Mouse (Mus musculus): ENCODE measurements around the gene Igf1r. TPM values are rescaled to one million over a fixed set of nuclear protein-coding genes. Genes with fewer than 3 reads are reported as not detected.

The Igf1r gene
- total RNA-seq, 2 experiments from 2014 or later: 8.0 to 8.3 TPM

DNA sequence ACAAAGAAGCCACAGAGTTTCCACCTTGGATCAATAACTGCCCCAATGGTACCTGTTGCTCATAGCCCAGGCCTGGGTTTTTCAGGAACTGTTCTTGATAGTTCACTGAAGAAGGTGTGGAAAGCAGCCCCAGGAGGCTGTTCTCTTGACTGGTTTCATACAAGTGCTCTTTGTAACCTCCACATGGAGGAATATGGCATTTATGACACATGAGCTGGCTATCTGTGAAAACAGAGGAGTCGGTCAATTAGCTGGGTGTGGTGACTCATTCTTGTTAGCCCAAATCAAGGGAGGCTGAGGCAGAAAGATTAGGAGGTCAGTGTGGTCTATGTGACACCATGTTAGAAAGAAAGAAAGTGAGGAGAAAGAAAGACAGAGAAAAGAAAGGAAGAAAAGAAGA lies 5.7 kb upstream of the Igf1r start:
- intact Hi-C loops (cut with DNase I): no loop called here

DNA sequence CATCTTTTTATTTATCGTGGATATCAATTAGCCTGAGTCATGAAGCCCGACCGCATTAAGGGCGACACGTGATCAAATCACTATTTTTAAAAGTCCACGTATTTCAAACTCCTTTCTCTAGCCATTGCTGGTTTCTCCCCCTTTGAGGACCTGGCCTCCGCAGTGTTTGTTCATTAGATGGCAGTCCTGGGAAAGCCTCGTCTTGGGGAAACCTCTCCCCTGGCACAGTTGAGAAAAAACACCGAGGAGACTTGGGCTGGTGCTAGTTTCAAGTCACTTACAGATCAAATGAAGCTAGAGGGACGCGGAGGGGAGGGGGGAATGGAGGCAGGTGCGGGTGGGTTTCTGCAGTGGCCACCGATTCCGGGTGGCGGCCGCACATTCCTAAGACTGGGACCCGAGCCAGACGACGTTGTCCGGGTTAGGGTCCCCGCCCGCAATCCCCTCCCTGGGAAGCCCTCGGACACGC lies 2.2 kb upstream of the Igf1r start:
- TF ChIP-seq CTCF (IDR thresholded peaks at IDR 0.05): no peak
- H3K4me3 ChIP-seq: peak overlapping the region; percentile 97
- intact Hi-C loops (cut with DNase I): loop anchor here (5.0 to 10.0 kb wide), 3 partner anchors 267 to 352 kb away; no protein-coding TSS in a partner anchor
- peak overlapping the region; percentile 98 for H3K27ac ChIP-seq
- DNase-seq: no peak

More for the DNA sequence above, 5.7 kb upstream of the Igf1r start:
- H3K4me3 ChIP-seq: no peak overlapping the region
- TF ChIP-seq CTCF (IDR thresholded peaks at IDR 0.05): no peak
- no peak overlapping the region for H3K27ac ChIP-seq
- DNase-seq: no peak

DNA sequence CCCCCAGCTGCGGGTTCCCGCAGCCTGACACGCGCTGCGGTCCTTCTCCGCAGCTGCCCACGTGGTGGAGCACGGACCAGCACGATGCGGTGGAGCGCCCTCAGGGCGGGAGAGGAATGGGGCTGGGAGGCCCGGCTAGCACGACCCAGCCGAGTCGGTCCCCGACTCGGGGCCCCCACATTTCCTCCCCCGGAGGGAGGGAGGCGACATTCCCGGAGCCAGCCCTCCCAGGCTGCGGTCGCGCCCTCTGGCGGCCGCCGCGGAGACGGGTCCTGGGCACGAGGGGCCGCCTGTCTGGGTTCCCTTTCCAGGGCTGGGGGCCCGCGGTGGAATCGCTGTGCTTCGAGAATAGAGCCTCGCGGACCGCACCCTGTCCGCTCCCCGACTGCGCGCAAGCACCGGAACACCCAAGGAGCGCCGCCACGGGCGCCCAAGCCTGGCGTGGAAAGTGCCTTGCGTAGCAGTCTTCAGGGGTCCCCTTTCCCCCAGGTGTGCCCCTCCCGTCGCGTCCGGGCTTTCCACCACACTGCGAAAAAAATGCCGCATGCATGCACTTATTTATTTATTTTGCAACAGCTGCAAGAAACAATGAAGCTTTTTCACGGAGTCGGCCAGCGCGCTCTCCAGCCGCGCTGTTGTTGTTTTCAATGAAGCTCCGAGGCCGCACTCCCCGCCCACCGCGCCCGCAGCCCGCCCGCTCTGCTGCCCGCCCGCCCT lies 1.7 kb upstream of the Igf1r start:
- TF ChIP-seq CTCF (IDR thresholded peaks at IDR 0.05): peak; percentile 97

DNA sequence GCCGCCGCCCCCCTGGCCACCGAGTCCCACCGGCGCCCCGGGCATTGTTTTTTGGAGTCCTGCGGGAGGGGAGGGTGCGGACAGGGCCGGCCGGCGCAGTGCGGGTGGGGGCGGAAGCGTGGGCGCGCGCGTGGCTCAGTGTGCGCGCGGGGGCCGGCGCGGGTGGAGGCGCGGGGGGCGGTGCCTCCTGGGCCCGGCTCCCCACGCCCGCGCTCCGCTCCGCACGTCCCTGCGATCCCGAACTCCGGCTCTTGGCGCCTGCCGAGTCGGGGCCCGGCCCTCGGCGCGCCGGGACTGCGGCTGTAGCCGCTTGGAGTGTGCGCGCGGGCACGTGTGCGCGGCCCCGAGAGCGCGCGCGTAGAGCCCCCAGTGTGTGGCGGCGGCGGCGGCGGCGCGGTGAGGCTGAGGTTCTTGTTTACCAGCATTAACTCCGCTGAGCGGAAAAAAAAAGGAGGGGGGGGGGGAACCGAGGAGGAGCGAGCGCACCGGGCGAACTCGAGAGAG lies 1.0 kb upstream of the Igf1r start:
- Histone ChIP-seq H3K27ac (peak overlapping the region; percentile 98), H3K4me3 (peak overlapping the region; percentile 97)
- TF ChIP-seq CTCF (IDR thresholded peaks at IDR 0.05): no peak
- intact Hi-C loops (cut with DNase I): loop anchor here (1.0 to 10.0 kb wide), 5 partner anchors 163 to 351 kb away; no protein-coding TSS in a partner anchor
- DNase-seq: peak; percentile 98

More for the DNA sequence above, 1.7 kb upstream of the Igf1r start:
- DNase-seq: peak; percentile 89
- peak overlapping the region; percentile 98 for H3K27ac ChIP-seq
- intact Hi-C loops (cut with DNase I): loop anchor here (1.0 to 10.0 kb wide), 5 partner anchors 163 to 351 kb away; no protein-coding TSS in a partner anchor
- peak overlapping the region; percentile 97 for H3K4me3 ChIP-seq

DNA sequence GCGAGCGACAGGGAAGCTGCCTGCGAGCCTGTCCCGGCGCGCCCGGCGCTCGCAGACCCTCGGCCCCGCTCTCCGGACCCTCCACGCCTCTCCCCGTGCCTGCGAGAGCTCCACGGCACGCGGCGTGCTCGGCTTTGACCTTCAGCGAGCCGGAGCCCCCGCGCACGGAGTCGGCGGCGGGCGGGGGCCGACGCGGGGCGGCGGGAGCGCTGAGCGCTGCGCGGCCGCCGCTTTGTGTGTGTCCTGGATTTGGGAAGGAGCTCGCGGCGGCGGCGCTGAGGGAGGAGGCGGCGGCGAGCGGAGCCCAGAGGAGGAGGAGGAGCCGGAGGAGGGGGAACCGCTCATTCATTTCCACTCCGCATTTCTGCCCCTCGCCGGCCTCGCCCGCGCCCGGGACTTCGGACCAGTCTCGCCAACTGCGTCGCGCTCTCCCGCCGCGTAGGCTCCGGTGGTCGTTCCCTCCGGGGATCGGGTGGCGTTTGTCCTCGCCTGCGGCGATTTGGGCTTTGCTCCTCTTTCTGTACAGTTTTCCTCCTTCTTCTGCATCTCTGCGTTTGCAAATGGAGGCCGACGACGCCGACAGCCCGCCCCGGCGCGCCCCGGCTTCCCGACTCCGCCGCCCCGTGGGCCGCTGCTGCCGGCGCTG lies 468 bp upstream of the Igf1r start:
- Histone ChIP-seq H3K4me3 (peak overlapping the region; percentile 97), H3K27ac (peak overlapping the region; percentile 98)
- no peak for TF ChIP-seq CTCF (IDR thresholded peaks at IDR 0.05)
- DNase-seq: peak; percentile 88
- intact Hi-C loops (cut with DNase I): loop anchor here (5.0 to 10.0 kb wide), 3 partner anchors 265 to 350 kb away; no protein-coding TSS in a partner anchor

DNA sequence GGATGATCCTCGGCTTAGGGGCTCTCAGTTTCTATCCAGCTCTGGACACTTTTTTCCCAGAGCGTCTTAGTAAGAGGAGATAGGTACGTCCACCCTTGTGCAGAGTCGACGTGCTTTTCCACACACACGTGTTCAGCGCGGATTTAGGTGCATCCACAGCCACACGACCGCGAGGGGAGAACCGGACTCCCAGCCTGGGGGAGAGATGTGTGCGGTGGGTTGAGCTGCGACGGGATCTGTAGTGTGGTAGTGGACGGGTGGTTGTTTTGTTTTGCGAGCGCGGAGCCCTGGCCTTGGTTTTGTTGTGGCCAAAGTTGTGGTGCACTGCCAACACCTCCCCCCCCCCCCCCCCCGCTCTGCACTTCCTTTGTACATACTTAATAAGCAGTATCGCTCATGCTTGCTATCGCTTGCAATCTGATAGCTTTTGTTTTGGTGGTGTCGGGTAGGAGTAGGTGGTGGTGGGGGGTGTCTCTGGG lies 1.2 kb downstream of the Igf1r start:
- intact Hi-C loops (cut with DNase I): loop anchor here (5.0 to 10.0 kb wide), 3 partner anchors 263 to 348 kb away; no protein-coding TSS in a partner anchor
- peak overlapping the region; percentile 98 for H3K27ac ChIP-seq
- peak overlapping the region; percentile 97 for H3K4me3 ChIP-seq
- TF ChIP-seq CTCF (IDR thresholded peaks at IDR 0.05): no peak
- DNase-seq: peak; percentile 36

DNA sequence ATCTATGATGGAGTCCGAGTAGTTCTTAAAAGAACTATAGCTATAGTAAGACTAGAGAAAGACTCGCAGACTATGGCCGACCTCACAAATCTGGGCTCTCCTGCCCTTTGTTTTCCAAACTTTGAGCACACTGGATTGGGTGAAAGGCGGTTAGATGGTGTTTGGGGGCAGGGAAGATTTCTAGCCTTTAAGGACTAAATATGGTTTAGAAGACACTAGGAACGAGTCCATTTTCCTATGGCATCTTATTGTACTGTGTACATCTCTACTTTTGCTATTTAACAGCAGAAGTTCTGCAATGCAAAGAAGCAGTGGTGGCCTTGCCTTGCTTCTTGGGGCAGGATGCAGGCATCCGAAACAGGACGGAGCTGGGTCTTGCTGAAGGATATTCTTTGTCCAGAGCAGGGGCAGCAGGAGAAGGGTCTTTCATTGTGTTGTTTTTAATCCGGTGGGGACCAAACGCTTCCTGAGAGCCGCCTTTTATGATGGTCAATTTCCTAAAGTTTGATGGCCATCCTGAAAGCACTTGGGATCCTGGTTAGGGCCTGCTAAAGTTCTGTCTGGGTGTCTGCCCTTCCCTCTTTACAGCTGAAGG lies 2.1 kb downstream of the Igf1r start:
- intact Hi-C loops (cut with DNase I): loop anchor here (5.0 to 10.0 kb wide), 3 partner anchors 263 to 348 kb away; no protein-coding TSS in a partner anchor
- DNase-seq: no peak
- peak overlapping the region; percentile 97 for H3K4me3 ChIP-seq
- H3K27ac ChIP-seq: peak overlapping the region; percentile 98
- TF ChIP-seq CTCF (IDR thresholded peaks at IDR 0.05): no peak

DNA sequence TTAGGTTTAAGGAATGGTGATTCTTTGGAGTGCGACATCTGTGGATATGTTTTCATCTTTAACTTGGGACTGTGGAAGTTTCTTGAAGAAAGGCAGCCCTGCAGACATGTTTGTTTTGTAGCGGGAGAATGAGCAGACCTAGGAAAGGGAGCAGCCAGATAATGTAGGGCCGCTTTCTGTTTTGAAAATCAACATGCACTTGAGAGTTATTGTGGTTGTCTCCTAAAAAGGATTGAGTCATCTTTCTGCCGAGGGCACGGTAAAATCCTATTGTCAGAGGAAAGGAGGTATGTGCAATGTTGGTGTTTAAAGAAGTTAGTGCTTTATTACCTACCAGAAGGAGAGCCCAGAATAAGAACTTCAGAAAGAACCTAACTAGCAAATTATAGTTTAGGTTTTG lies 2.6 kb downstream of the Igf1r start:
- DNase-seq: no peak
- peak overlapping the region; percentile 97 for H3K4me3 ChIP-seq
- H3K27ac ChIP-seq: no peak overlapping the region
- TF ChIP-seq CTCF (IDR thresholded peaks at IDR 0.05): no peak
- intact Hi-C loops (cut with DNase I): loop anchor here (10.0 kb wide), 1 partner anchor 280 kb away; no protein-coding TSS in a partner anchor

DNA sequence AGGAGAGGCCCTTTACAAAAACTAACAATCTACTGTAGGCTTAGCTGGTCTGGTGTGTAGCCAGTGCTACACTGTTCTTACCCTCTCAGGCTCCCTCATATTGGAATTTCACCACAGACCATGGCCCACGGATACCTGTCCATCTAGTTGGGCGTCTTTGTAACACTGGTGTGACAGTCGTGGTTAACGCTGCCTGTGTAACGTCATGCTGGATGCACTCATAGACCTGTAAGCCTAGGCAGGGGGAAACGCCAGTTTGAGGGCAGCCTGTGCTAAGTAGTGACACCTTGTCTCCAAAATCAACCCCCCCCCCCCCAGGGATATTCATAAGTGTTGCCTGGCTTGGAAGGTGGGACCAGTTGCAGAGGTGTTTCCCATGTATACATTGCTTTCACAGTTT lies 4.7 kb downstream of the Igf1r start:
- Histone ChIP-seq H3K27ac (no peak overlapping the region), H3K4me3 (no peak overlapping the region)
- no peak for TF ChIP-seq CTCF (IDR thresholded peaks at IDR 0.05)
- intact Hi-C loops (cut with DNase I): loop anchor here (10.0 kb wide), 1 partner anchor 283 kb away; no protein-coding TSS in a partner anchor
- no peak for DNase-seq

DNA sequence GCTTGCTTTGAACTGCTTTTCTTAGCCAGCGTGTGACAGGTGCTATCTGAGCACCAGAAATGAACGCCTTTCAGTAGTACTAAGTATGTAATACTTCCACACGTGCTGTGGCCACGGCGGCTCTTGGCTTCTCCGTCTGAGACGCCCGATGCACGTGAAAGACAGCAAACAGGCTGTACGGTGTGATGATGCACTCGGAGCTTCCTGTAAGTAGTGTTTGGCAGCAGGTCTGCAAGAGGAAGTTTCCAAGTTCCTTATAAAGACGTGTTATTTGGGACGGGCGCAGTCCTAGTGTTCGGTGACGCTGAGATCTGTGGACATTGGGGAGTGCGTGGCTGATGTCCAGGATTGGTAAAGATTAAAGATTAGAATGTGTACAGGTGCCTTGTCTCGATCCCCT lies 5.4 kb downstream of the Igf1r start:
- no peak for TF ChIP-seq CTCF (IDR thresholded peaks at IDR 0.05)
- Histone ChIP-seq H3K4me3 (peak overlapping the region; percentile 52), H3K27ac (no peak overlapping the region)
- intact Hi-C loops (cut with DNase I): loop anchor here (10.0 kb wide), 1 partner anchor 283 kb away; no protein-coding TSS in a partner anchor
- peak; percentile 31 for DNase-seq

DNA sequence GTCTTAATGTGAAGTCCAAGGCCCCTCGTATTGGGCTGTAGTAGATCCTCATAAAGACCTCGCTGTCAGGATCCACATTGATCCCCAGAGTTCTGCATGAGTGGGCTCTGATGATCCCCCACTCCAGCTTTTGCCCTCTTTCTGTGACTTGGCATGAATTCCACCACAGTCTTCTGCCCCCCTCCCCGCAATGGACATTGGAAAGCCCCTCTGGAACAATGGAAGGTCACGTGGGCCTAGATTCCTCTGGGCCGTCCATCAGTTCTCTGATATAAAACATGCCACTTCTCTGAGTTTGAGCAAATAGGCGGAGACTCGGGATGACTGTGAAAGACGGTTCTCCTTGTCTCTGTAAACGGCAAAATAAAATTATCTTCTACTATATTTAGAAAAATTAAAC lies 8.1 kb downstream of the Igf1r start:
- no peak for TF ChIP-seq CTCF (IDR thresholded peaks at IDR 0.05)
- DNase-seq: no peak
- intact Hi-C loops (cut with DNase I): no loop called here
- no peak overlapping the region for H3K4me3 ChIP-seq
- no peak overlapping the region for H3K27ac ChIP-seq

Data from gastrocnemius, adult 2 months (tissue).